Mouse (Mus musculus) heart, embryonic 16.5 days (tissue): ENCODE measurements at regions not wholly inside any gene's neighbourhood (a gene's known extent, or its start where the extent isn't known, plus 50 kb on each side); places are given as distances from the start of the nearest gene placed in this dataset.

Source experiments
- ATAC-seq: fragments of 200-750 bp; cut with Nextera tagmentation; replicated peaks from 2 replicates; pipeline ENCODE4 v1.8.0; 2017; ENCODE audit warnings: moderate number of reproducible peaks; ENCODE audit not compliant: insufficient read depth, low FRiP score; ENCODE audit errors: extremely low read depth
- H3K27ac ChIP-seq: fragments of 300-500 bp; sonication (generic); 2 replicates; pipeline ENCODE4 v1.5.1; 2014; ENCODE audit warnings: mild to moderate bottlenecking, low read length, control low read depth, moderate library complexity
- H3K27me3 ChIP-seq: fragments of 300-500 bp; sonication (generic); 2 replicates; pipeline ENCODE4 v1.6.1; 2014; ENCODE audit warnings: low read length, mixed read lengths; ENCODE audit not compliant: control insufficient read depth, insufficient read depth
- H3K36me3 ChIP-seq: fragments of 300-500 bp; sonication (generic); 2 replicates; pipeline ENCODE4 v1.6.1; 2014; ENCODE audit not compliant: control insufficient read depth, insufficient read depth
- H3K4me1 ChIP-seq: fragments of 300-500 bp; sonication (generic); 2 replicates; pipeline ENCODE4 v1.6.1; 2014; ENCODE audit warnings: low read length, mixed read lengths; ENCODE audit not compliant: control insufficient read depth, insufficient read depth
- H3K4me2 ChIP-seq: fragments of 300-500 bp; sonication (generic); 2 replicates; pipeline ENCODE4 v1.6.1; 2014; ENCODE audit warnings: low read depth, mild to moderate bottlenecking, control low read depth, low read length
- H3K4me3 ChIP-seq: fragments of 300-500 bp; sonication (generic); 2 replicates; pipeline ENCODE4 v1.5.1; 2014; ENCODE audit warnings: mild to moderate bottlenecking, control low read depth, low read length
- H3K9ac ChIP-seq: fragments of 300-500 bp; sonication (generic); 2 replicates; pipeline ENCODE4 v1.6.1; 2014; ENCODE audit warnings: low read length, control low read depth
- H3K9me3 ChIP-seq: fragments of 300-500 bp; sonication (generic); replicated peaks from 2 replicates; pipeline ENCODE4 v1.6.1; 2016; ENCODE audit warnings: low read length; ENCODE audit not compliant: control insufficient read depth
- WGBS: fragments of 180-500 bp; shearing (Covaris S2); extraction: QIAGEN DNeasy Blood & Tissue Kit; methylation state at CpG from one replicate; pipeline ENCODE4 v1.1.7; 2014; 5-methylcytosine and 5-hydroxymethylcytosine counted together

- H3K9ac ChIP-seq: no peak overlapping the region
- no peak overlapping the region for H3K4me2 ChIP-seq
- no peak overlapping the region for H3K4me3 ChIP-seq
- ATAC-seq: no peak
- 78% methylated on average over 3 of the region's 3 CpGs for WGBS
- H3K9me3 ChIP-seq: no peaks in the 10 kb centered on the region
- no peaks in the 10 kb centered on the region for H3K36me3 ChIP-seq
- H3K4me1 ChIP-seq: no peaks in the 10 kb centered on the region
- no peaks in the 10 kb centered on the region for H3K27me3 ChIP-seq
- H3K27ac ChIP-seq: no peak overlapping the region
Observed at GRCm38 (mm10) chr3:27773176-27773575, 62.1 kb upstream of the Fndc3b start.

- Histone ChIP-seq H3K9me3 (no peaks in the 10 kb centered on the region), H3K4me3 (no peak overlapping the region), H3K4me2 (no peak overlapping the region), H3K36me3 (no peaks in the 10 kb centered on the region), H3K27me3 (no peaks in the 10 kb centered on the region), H3K9ac (no peak overlapping the region), H3K27ac (no peak overlapping the region), H3K4me1 (no peaks in the 10 kb centered on the region; the same call in 1 of the 2 replicates)
- 76% methylated on average over 5 of the region's 5 CpGs for WGBS
- no peak for ATAC-seq
Observed at GRCm38 (mm10) chr3:27769438-27769837, 58.3 kb upstream of the Fndc3b start.

- H3K9me3 ChIP-seq: no peaks in the 10 kb centered on the region
- no peaks in the 10 kb centered on the region; the same call in 1 of the 2 replicates for H3K4me1 ChIP-seq
- no peak overlapping the region for H3K4me3 ChIP-seq
- H3K9ac ChIP-seq: no peak overlapping the region
- H3K27me3 ChIP-seq: no peaks in the 10 kb centered on the region
- no peak for ATAC-seq
- WGBS: 62% methylated on average over 8 of the region's 8 CpGs
- H3K36me3 ChIP-seq: no peaks in the 10 kb centered on the region
- H3K4me2 ChIP-seq: no peak overlapping the region
- H3K27ac ChIP-seq: no peak overlapping the region
Observed at GRCm38 (mm10) chr3:27767188-27767587, 56.1 kb upstream of the Fndc3b start.

GRCm38 (mm10) chr3:27766421-27766820, 55.3 kb upstream of the Fndc3b start:
- Histone ChIP-seq H3K36me3 (no peaks in the 10 kb centered on the region), H3K27ac (peak overlapping the region; percentile 23; the same call in 1 of the 2 replicates), H3K4me3 (no peak overlapping the region), H3K4me1 (no peaks in the 10 kb centered on the region; the same call in 1 of the 2 replicates), H3K9me3 (no peaks in the 10 kb centered on the region), H3K9ac (no peak overlapping the region), H3K27me3 (no peaks in the 10 kb centered on the region), H3K4me2 (no peak overlapping the region)
- ATAC-seq: no peak
- WGBS: 60% methylated on average over 6 of the region's 6 CpGs

GRCm38 (mm10) chr3:27765929-27766328, 54.8 kb upstream of the Fndc3b start:
- Histone ChIP-seq H3K9ac (no peak overlapping the region), H3K36me3 (no peaks in the 10 kb centered on the region), H3K27ac (peak overlapping the region; percentile 23; the same call in 1 of the 2 replicates), H3K4me3 (no peak overlapping the region), H3K4me2 (no peak overlapping the region), H3K9me3 (no peaks in the 10 kb centered on the region), H3K4me1 (no peaks in the 10 kb centered on the region; the same call in 1 of the 2 replicates), H3K27me3 (no peaks in the 10 kb centered on the region)
- 55% methylated on average over 7 of the region's 7 CpGs for WGBS
- no peak for ATAC-seq

- WGBS: 58% methylated on average over 2 of the region's 2 CpGs
- no peak overlapping the region for H3K9ac ChIP-seq
- H3K27ac ChIP-seq: no peak overlapping the region
- H3K4me1 ChIP-seq: no peaks in the 10 kb centered on the region; the same call in 1 of the 2 replicates
- H3K27me3 ChIP-seq: no peaks in the 10 kb centered on the region
- H3K36me3 ChIP-seq: no peaks in the 10 kb centered on the region
- H3K4me2 ChIP-seq: no peak overlapping the region
- no peak for ATAC-seq
- no peak overlapping the region for H3K4me3 ChIP-seq
- H3K9me3 ChIP-seq: no peaks in the 10 kb centered on the region
Observed at GRCm38 (mm10) chr3:27764556-27764955, 53.4 kb upstream of the Fndc3b start.

GRCm38 (mm10) chr3:27761031-27761430, 49.9 kb upstream of the Fndc3b start:
- Histone ChIP-seq H3K27me3 (no peaks in the 10 kb centered on the region), H3K4me1 (no peaks in the 10 kb centered on the region; the same call in 1 of the 2 replicates), H3K9ac (no peak overlapping the region), H3K27ac (no peak overlapping the region), H3K36me3 (no peaks in the 10 kb centered on the region), H3K9me3 (no peaks in the 10 kb centered on the region), H3K4me3 (no peak overlapping the region), H3K4me2 (no peak overlapping the region)
- 46% methylated on average over 2 of the region's 2 CpGs for WGBS
- no peak for ATAC-seq
